Mouse (Mus musculus) adrenal gland, postnatal 36 days (tissue): Measurements from ENCODE around the gene Tjp3. TPM values are rescaled to one million over a fixed set of nuclear protein-coding genes. Genes with fewer than 3 reads are reported as not detected.

Source experiments
- DNase-seq, 2 experiments: peaks; one replicate each; pipeline ENCODE4 v3.0.0; 2021; ENCODE audit warnings: mixed read lengths in 1 of 2
- long read RNA-seq, 2 experiments: library from polyadenylated mRNA; stranded (forward); transcript quantifications; one replicate each; pipeline ENCODE4 v2.0.0; 2021; ENCODE audit warnings: borderline sequencing depth in 2 of 2
- total RNA-seq, 2 experiments: library from RNA; stranded (reverse); gene quantifications; 2 replicates each; pipeline ENCODE4 v1.2.3; 2021

The Tjp3 gene
- under 1 TPM; 0.23 to 0.26 TPM for total RNA-seq
- long read RNA-seq, experiment 1, partial matches to known transcripts = 1 of 1 reads
- long read RNA-seq, experiment 1, other reads (novel, unspliced or antisense) = 0 of 1 reads
- long read RNA-seq, experiment 2 = 0 reads

DNA sequence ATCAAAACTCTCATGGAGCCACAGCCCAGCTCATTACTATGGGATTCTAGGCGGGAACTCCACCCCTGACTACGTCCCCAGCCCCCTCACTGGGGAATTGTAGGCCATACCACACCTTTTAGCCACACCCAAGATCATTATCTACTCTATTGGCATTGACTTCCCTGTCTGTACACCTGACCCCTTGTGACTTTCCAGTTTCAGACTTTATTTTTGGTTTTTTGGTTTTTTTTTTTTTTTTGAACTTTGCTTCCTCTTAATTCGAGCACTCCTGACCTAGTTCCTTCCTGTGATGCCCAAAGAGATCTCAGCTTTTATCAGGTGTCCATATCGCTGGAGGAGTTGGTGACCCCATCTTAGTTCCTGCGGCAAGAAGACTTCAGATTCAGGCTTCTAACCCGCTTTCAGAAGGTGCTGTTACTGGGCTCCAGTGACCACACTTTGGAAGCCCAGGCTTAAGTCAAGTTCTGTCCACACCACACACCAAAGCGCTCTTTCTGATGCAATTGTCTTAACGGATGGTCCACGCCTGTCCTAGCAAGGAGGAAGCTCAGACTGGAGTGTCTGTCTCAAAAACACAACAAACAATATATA lies at the start of gene Tjp3:
Gene Tjp3, minus strand, starts transcription at position 71 of the 594 bp plus-strand sequence.
- DNase-seq = no peak

DNA sequence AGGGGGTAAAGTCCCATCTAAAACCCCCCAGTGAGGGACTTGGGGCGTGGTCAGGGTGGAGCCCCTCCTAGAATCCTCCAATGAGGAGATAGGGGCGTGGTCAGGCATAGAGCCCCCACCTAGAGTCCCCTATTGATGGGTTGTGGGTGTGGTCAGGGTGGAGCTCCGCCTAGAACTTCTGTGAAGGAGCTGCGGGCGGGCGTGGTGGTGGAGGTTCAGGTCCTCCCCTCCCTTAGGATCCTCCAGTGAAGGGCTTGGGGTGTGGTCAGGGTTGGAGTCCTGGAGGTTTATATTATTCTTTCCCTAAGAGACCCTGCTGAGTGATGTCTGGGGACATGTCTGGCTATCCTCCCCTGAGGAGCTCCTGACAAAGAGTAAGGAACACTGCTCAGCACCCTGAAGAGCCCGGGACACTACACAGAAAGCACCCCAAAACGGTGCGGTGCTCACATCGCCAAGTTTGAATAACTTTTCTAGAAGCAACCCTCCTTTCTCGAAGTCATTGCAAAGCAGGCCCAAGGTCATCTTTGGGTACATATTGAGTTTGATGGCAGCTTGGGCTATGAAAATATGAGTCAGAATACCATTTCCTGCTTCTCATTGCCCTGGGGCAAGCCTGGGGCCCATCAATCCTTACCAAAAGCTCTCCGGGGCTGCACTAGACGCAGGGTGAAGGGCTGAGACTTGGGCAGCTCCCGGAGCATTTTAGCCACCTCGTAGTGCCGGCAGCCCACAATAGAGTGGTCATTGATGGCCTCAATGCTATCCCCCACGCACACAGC lies 49.4 kb upstream of the Tjp3 start:
- no peak for DNase-seq

DNA sequence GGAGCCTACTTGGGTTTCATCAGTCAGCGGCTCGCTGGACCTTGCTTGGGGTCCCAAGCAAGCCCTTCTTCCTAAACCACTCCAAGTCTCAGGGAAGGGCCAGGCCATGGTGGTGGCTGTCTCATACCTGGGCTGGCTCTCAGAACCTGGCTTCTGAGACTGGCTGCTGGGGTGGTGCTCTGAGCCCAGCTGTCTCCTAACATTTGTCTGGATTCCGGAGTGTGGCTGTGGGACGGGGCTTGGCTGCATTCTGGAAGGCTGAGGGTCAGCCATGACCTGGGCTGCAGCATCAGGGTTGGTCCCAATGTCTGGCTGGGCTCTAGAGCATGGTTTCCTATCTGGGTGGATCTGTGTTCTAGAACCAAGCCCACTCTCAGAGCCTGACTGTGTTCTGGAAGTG lies 45.2 kb upstream of the Tjp3 start:
- DNase-seq = no peak

DNA sequence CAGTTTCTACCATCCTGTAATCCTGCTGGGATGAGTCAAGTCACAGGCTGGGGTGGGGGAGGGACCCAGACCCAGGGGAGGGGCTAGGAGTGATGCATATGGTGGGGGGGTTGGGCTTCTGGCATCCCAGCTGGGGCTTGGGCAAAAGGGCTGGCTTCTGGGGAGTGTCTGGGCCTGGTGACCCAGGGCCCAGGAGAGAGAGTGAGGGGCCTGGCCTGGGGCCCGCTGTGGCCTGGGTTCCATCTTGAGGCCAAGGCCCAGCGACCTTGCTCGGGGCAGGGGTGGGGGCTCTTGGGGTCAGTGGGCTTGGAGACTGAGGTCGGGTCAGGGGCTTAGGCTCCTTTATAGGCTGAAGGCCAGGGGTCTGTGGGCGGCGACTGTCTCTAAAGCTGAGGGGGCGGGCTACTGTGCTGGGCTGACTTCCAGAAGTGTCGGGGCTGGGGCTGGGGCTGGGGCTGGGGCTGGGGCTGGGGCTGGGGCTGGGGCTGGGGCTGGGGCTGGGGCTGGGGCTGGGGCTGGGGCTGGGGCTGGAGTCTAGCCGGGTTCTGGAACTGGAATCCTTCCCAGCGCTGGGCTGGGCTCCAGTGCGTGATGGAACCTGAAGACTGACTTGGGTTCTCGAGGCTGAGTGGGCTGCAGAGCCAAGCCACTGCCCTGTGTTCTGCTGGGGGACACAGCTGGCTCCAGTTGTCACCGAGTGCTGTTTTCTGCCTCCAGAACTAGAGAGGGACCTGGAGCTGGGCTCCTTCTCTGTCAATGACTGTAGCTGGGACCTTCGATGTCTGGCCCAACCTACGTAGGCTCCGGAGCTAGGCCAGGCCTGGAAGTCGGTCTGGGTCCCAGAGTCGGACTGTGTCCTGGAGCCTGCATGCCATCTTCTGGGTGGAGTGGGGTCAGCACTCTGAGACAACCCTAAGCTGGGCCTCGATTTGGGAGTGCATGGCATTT lies 44.3 kb upstream of the Tjp3 start:
- DNase-seq = no peak

DNA sequence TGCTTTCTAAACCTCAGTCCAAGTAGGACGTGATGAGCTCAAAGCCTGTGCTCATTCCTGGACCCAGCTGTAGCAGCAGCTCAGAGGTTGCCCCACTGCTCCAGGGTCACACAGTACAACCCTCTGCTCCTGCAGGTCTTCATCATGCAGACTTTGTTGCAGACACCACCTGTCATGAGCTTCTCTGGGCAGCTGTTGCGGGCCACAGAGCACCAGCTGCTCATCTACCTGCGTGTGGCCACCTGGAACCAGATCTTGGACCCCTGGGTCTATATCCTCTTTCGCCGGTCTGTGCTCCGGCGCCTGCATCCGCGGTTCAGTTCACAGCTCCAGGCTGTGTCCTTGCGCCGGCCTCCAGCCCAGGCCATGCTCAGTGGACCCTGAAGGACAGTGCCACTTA lies 42.9 kb upstream of the Tjp3 start:
- no peak for DNase-seq

DNA sequence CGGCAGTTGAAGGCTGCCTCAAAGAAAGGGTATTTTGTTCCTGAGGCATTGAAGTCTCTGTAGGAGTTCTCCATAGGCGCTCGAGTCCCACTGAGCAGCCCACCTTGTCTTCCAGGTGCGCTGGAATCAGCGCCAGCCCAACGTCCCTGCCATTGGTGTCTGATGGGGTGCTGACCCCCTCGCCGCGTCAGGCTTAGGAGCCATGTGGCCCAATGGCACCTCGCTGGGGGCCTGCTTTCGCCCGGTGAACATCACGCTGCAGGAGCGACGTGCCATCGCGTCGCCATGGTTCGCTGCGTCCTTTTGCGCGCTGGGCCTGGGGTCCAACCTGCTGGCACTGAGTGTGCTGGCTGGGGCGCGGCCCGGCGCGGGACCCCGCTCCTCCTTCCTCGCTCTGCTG lies 40.9 kb upstream of the Tjp3 start:
- no peak for DNase-seq

DNA sequence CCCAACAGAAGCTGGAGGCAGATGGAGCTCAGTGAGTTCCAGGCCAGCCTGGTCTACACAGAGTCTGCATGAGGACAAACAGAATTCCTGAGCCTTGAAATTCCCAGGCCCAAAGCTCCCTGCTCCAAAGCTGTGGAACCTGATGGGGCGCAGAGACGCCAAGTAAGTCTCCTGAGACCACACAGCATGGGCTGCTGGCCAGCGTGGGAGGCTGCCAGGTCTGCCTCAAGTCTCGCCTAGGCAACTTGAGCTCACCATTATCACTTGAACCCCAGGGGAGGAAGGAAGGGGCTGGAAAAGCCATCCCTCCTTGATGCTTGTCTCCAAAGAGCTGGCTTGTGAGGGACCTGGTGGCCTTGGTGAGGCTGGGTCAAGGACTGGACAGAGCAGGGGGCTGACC lies 38.6 kb upstream of the Tjp3 start:
- peak in 1 of 2 experiments; percentile 49 for DNase-seq

DNA sequence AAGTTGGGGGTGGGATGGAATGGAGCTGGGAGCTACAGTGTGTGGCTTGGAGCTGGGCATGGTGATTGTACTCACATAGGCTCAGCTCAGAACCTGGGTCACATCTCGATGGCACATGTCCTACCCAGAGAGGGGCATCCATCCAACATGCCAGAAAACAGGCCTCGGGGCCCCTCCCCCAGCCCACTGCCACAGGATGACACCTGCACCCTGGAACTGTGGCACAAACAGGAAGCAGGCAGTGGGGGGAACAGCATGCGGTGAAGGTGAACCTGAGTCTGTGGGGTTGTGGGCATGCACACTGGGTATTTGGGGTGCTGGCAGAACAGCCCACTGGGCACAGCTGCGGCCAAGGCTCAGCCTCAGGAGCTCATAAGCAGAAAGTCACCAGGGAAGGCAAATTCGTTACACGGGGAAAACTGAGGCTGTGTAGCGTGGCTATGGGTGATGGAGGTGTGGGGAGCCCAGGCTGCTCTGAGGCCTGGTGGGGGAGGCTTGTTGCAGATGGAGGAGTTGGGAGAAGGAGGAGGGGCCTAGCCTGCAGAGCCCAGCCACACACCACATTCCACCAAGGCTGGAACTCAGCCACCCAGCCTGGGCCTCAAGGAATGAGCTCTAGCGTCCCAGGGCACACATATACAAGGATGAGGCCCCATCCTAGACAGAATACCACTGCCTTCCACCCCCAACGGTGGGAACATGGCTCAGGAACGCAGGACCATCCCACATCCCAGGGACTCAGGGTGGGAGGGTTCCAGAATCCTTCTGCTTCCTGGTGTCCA lies 38.0 kb upstream of the Tjp3 start:
- peak in 1 of 2 experiments; percentile 59 for DNase-seq

DNA sequence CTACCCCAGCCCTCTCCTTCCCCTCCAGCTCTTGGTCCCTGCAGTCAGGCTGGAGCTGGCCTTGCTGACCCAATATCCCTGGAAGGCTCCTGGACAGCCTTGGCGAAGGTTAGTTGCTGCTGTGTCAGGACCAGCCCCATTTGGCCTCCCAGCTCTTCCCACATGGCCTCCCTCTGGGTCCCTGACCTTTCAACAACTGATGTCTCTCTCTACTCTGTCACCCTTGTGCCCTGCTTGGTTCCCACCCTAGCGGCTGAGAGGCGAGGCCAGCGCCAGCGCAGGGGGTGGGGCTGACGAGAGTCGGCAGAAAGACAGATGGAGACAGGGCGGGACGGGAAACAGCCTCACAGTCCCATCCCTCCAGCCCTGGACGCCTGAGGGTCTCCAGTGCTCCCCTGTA lies 37.0 kb upstream of the Tjp3 start, which contains the start of gene Tbxa2r:
Gene Tbxa2r, plus strand, starts transcription at position 346 of the 400 bp plus-strand sequence.
- peak; percentile 93 for DNase-seq

DNA sequence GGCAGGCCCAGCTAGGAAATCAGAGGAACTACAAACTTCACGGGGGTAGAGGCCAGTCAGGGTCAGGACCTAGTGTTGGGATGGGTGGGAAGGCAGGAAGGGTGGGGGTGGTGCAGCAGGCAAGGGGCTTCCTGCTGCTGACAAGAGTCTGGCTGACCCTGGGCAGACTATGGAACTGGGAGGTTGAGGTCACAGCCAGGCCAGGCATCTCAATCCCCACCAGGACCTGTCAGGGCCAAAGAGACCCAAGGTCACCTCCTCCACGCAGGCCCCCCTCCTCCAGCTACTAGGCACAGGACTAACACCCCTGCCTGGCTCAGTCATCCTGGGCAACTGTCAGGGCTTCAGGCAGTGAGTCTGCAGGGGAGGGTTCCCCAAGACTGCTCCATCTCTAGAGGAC lies 36.6 kb upstream of the Tjp3 start:
- DNase-seq = peak; percentile 77

DNA sequence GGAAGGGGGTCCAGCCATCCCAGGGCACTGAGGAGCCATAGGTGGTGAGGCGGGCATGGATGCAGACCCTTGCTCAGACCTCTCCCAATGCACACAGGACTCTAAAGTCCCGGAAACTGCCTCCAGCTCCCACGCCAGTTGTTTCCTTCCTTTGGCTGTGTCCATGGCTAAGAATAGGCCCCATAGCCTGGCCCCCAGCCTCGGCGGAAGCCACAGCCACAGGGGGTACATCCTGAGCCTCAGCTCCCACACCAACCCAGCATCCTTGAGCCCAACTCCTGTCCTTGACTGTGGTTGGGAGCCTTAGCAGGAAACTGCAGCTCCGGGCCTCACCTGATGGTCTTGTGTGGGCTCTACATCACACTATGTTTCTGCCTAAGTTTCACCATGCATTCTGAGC lies 35.5 kb upstream of the Tjp3 start:
- DNase-seq = peak; percentile 60 to 70

DNA sequence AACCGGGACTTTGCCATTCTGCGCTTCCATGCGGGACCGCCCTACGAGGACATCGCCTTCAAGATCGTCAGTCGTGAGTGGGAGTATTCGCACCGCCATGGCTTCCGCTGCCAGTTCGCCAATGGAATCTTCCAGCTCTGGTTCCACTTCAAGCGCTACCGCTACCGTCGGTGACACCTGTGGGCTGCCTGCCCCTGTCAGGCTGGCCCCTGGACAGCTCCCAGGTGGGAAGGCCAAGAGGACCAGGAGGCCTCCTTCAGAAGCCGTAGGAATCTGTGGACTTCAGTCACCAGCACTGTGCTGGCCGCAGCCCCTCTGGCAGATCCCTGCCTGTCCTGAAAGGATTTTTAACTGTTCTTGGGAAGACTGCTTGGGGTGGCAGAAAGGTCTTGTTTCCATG lies 34.4 kb upstream of the Tjp3 start:
- DNase-seq = no peak

DNA sequence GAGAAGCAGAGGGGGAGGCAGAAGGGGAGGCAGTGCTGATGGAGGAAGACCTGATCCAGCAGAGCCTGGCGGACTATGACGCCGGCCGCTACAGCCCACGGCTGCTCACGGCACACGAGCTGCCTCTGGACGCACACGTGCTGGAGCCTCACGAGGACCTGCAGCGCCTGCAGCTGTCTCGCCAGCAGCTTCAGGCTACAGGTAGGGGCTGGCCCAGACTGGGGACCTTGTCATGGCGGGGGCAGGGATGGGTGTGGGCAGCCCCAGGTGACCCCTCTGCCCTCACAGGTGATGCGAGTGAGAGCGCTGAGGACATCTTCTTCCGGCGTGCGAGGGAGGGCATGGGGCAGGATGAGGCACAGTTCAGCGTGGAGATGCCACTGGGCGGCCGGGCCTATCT lies 33.8 kb upstream of the Tjp3 start:
- DNase-seq = no peak

DNA sequence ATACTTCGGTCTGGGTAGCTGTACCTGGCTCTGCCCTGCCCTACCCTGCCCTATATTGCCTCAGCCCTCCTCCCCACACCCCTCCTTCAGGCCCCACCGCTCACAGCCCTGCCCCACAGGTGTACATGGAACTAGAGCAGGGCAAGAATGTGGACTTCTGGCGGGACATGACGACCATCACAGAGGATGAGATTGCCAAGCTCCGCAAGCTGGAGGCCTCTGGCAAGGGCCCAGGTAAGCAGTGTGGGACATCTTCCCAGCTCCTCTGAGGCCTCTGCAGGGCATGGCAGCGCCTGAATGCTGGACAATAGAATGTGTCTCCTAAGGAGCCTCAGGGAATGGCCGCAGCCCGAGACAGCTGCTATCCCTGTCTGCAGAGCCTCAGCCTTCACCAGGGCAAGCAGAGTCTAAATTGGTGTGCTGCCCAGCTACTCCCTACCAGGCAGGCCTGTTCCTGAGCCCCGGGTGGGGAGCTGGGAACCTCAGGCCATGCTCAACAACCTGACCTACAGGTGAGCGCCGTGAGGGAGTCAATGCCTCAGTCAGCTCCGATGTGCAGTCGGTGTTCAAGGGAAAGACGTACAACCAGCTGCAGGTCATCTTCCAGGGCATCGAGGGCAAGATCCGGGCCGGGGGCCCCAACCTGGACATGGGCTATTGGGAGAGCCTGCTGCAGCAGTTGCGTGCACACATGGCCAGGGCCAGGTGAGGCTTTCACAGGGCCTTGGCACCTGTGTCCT lies 32.6 kb upstream of the Tjp3 start:
- no peak for DNase-seq

DNA sequence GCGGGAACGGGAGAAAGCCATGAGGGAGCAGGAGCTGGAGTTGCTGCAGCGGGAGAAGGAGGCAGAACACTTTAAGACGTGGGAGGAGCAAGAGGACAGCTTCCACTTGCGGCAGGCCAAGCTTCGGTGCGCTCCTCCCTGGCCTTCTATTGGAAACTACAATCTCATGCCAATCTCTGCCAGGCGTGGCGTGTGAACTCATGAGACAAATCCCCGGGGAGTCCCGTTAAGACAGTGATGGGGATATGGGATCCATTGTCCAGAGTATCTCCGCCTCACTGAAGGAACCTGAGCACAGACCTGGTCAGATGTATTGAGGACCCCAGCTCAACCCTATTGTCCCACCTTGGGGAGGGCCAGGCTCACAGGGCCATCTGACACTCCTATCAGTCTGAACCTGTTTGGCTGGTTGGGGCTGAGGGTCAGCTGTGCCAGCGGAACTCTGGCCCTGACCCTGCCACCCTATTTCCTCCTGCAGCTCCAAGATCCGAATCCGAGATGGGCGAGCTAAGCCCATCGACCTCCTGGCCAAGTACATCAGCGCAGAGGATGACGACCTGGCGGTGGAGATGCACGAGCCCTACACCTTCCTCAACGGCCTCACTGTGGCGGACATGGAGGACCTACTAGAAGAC lies 31.9 kb upstream of the Tjp3 start:
- no peak for DNase-seq

DNA sequence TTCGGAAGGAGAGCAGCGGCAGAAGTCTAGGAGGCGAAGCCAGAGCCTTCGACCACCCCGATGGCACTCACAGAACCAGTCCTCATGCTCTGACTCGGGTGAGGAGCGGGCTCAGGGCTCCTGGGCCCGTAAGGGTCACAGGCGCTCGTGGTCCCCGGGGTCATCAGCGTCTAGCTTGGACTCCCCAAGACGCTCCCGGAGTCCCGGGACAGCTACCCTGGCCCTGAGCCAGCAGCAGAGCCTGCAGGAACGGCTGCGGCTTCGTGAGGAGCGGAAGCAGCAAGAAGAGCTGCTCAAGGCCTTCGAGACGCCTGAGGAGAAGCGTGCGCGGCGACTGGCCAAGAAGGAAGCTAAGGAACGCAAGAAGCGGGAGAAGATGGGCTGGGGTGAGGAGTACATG lies 31.1 kb upstream of the Tjp3 start:
- DNase-seq = no peak

DNA sequence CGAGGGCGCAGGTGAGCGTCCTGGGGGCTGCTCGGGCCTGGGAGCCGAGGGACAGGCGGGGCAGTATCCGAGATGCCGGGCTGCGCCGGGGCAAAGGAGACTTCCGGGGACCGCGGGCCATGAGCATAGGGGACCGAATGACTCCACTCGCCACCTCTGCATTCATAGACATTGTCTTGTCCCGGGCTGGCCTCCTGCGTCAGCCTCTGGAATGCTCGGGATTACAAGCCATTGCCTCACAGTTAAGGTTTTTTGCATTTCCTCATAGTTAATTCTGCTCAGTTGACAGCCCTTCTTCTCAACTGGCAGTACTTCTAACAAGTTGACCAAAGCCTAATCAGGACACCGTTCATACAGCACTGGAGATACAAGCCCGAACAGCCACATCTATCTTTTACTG lies 30.1 kb upstream of the Tjp3 start:
- DNase-seq = no peak

DNA sequence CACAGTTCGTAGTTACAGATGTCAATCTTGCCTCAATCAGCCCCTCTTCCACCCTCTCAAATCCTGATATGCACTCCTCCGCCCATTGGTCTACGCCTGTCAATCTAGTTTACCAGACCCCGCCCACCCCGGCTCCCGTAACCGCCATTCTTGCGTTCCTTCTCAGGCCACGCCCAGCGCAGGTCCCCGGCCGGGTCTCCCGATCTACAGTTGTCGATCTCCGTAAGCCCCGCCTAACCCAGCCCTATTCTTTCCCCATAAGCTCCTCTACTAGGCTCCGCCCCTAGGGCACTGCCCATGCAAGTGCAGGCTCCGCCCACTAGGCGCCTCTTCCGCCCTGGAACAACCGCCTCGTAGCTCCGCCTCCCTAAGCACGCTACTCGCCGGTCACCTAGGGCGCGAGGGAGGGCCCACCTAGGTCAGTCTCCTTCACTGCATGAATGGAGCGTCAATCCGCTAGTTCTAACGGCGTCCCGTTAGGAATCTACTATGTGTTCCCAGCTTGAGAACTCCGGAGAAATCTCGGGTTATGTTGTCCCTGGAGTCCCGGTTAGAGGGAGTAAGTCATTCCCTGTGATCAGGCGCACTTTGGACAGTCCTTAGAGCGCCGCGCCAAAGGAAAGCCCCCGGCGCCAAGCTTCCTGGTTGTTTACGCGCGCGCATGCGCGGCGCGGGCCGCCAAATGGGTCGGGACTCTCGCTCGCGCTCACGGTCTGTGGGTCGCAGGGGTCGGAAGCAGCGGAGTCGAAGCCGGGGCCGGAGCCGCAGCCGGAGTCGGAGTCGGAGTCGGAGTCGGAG lies 29.4 kb upstream of the Tjp3 start, which contains the start of gene Cactin:
Gene Cactin, plus strand, starts transcription at position 554 of the 798 bp plus-strand sequence.
- peak; percentile 99 for DNase-seq
